Mouse (Mus musculus) heart, embryonic 11.5 days (tissue): ENCODE data around the gene Zfp949. TPM values are rescaled to one million over a fixed set of nuclear protein-coding genes. Genes with fewer than 3 reads are reported as not detected.

Experiments
- ATAC-seq: fragments of 200-750 bp; cut with Nextera tagmentation; replicated peaks from 2 replicates; pipeline ENCODE4 v1.8.0; 2017; ENCODE audit warnings: moderate library complexity; ENCODE audit not compliant: insufficient number of reproducible peaks, low FRiP score, low TSS enrichment
- H3K27ac ChIP-seq: fragments of 300-500 bp; sonication (generic); 2 replicates; pipeline ENCODE4 v1.5.1; 2014; ENCODE audit warnings: mild to moderate bottlenecking, low read depth, low read length
- H3K27me3 ChIP-seq: fragments of 300-500 bp; sonication (generic); 2 replicates; pipeline ENCODE4 v1.6.1; 2014; ENCODE audit warnings: mild to moderate bottlenecking, low read length, mixed read lengths; ENCODE audit not compliant: control insufficient read depth, insufficient read depth
- H3K36me3 ChIP-seq: fragments of 300-500 bp; sonication (generic); 2 replicates; pipeline ENCODE4 v1.6.1; 2014; ENCODE audit warnings: mild to moderate bottlenecking, low read length, moderate library complexity, mixed read lengths; ENCODE audit not compliant: control insufficient read depth, insufficient read depth
- H3K4me1 ChIP-seq: fragments of 300-500 bp; sonication (generic); 2 replicates; pipeline ENCODE4 v1.6.1; 2014; ENCODE audit warnings: low read length; ENCODE audit not compliant: control insufficient read depth, insufficient read depth
- H3K4me2 ChIP-seq: fragments of 300-500 bp; sonication (generic); 2 replicates; pipeline ENCODE4 v1.6.1; 2014; ENCODE audit warnings: mild to moderate bottlenecking, moderate library complexity
- H3K4me3 ChIP-seq: fragments of 300-500 bp; sonication (generic); 2 replicates; pipeline ENCODE4 v1.5.1; 2014; ENCODE audit warnings: low read depth, low read length
- H3K9ac ChIP-seq: fragments of 300-500 bp; sonication (generic); 2 replicates; pipeline ENCODE4 v1.6.1; 2014; ENCODE audit warnings: mild to moderate bottlenecking, low read depth, low read length, moderate library complexity
- H3K9me3 ChIP-seq: fragments of 300-500 bp; sonication (generic); replicated peaks from 2 replicates; pipeline ENCODE4 v1.6.1; 2016; ENCODE audit warnings: low read length; ENCODE audit not compliant: control insufficient read depth
- WGBS: fragments of 180-500 bp; shearing (Covaris S2); extraction: QIAGEN DNeasy Blood & Tissue Kit; methylation state at CpG from one replicate; pipeline ENCODE4 v1.1.7; 2014; ENCODE audit not compliant: insufficient replicate concordance; 5-methylcytosine and 5-hydroxymethylcytosine counted together
- polyA plus RNA-seq: library from polyadenylated mRNA; unstranded; fragments of >200 nt; fragmentation: Nextera tagmentation; extraction: Ambion mirVana; gene quantifications from 2 replicates; pipeline ENCODE4 v1.2.1, GENCODE M21; 2014

The Zfp949 gene
- polyA plus RNA-seq, 1 experiment from 2014 or later = 5.9 TPM

DNA sequence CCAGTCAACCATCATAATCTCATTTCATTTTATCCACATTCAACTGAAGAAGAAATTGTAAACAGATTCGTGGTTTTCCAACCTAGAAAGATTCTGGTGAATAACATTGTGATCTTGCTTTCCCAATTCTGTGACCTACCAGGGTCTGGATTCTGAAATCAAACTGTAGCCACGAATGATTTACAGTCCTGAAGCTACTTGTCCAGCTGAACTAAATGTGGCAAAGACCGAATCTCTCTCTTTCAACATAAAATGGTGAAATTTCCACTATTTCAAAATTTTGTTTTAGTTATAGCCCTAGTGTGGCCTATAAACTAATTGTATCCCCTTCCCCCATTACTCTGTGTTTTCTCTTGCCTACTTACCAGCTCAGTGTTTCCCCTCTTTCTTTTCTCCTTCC lies 18.2 kb upstream of the Zfp949 start:
- H3K4me3 ChIP-seq = no peak overlapping the region
- H3K36me3 ChIP-seq = no peaks in the 10 kb centered on the region
- ATAC-seq = no peak
- no peak overlapping the region for H3K27ac ChIP-seq
- H3K4me2 ChIP-seq = no peak overlapping the region
- no peaks in the 10 kb centered on the region for H3K4me1 ChIP-seq
- no peaks in the 10 kb centered on the region for H3K27me3 ChIP-seq
- no peaks in the 10 kb centered on the region for H3K9me3 ChIP-seq
- WGBS = 82% methylated on average over 3 of the region's 3 CpGs
- H3K9ac ChIP-seq = no peak overlapping the region

- no peak overlapping the region for H3K27ac ChIP-seq
- no peaks in the 10 kb centered on the region for H3K4me1 ChIP-seq
- 76% methylated on average over 5 of the region's 5 CpGs for WGBS
- no peak overlapping the region for H3K4me3 ChIP-seq
- H3K27me3 ChIP-seq = no peaks in the 10 kb centered on the region
- H3K9ac ChIP-seq = no peak overlapping the region
- H3K4me2 ChIP-seq = no peak overlapping the region
- no peaks in the 10 kb centered on the region for H3K9me3 ChIP-seq
- H3K36me3 ChIP-seq = no peaks in the 10 kb centered on the region
- no peak for ATAC-seq
Measured at GRCm38 (mm10) chr9:88529979-88530580, 17.7 kb upstream of the Zfp949 start.

DNA sequence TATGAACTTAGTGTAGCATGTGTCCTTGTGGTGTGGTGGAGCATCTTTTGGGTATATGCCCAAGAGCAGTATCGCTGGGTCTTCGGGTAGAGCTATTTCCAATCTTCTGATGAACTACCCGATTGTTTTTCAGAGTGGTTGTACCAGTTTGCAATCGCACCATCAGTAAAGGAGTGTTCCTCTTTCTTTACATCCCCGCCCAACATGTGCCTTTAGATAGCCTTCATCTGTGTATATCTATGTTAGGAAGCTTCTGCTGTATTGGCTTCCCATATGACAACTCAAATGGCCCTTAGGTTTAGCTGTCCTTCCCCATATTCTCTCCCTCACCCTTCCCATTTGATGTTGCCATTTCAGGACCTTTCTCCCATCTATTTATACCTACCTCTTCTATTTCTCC lies 13.7 kb upstream of the Zfp949 start:
- Histone ChIP-seq H3K27me3 (no peaks in the 10 kb centered on the region), H3K27ac (no peak overlapping the region), H3K4me1 (no peaks in the 10 kb centered on the region), H3K4me3 (no peak overlapping the region), H3K9me3 (no peaks in the 10 kb centered on the region), H3K9ac (no peak overlapping the region), H3K36me3 (no peaks in the 10 kb centered on the region), H3K4me2 (no peak overlapping the region)
- WGBS = 82% methylated on average over 5 of the region's 5 CpGs
- no peak for ATAC-seq

- WGBS = 54% methylated on average over 5 of the region's 5 CpGs
- H3K4me3 ChIP-seq = no peak overlapping the region
- no peak overlapping the region for H3K4me2 ChIP-seq
- ATAC-seq = no peak
- no peaks in the 10 kb centered on the region for H3K4me1 ChIP-seq
- no peaks in the 10 kb centered on the region for H3K36me3 ChIP-seq
- no peak overlapping the region for H3K9ac ChIP-seq
- no peaks in the 10 kb centered on the region for H3K9me3 ChIP-seq
- no peaks in the 10 kb centered on the region for H3K27me3 ChIP-seq
- no peak overlapping the region for H3K27ac ChIP-seq
Measured at GRCm38 (mm10) chr9:88539546-88540224, 8.1 kb upstream of the Zfp949 start.

DNA sequence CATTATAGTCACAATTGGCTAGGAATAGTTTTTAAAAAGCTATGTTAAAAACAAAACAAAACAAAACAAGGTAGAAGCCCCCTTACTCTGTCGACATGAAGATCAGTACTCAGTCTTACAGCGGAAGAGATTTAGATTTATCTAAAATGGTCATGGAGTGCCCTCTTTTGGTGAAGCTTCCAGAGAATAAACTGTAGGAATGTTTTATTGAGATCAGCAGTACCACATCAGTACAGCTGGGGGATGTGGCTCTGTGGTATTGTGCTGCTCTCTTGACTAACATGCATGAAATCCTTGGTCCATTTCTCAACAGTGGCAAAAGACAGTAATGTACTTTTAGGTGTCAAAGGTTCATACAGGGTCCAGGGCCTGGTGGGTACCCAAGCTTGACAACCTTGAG lies 5.0 kb upstream of the Zfp949 start:
- 0 out of 2 replicates have a peak, but pooled peaks have one; percentile 15 for ATAC-seq
- no peak overlapping the region for H3K4me2 ChIP-seq
- no peaks in the 10 kb centered on the region for H3K27me3 ChIP-seq
- no peak overlapping the region for H3K27ac ChIP-seq
- no peaks in the 10 kb centered on the region for H3K9me3 ChIP-seq
- H3K4me3 ChIP-seq = no peak overlapping the region
- WGBS = 26% methylated on average over 2 of the region's 2 CpGs
- no peaks in the 10 kb centered on the region for H3K36me3 ChIP-seq
- no peak overlapping the region for H3K9ac ChIP-seq
- no peaks in the 10 kb centered on the region for H3K4me1 ChIP-seq

DNA sequence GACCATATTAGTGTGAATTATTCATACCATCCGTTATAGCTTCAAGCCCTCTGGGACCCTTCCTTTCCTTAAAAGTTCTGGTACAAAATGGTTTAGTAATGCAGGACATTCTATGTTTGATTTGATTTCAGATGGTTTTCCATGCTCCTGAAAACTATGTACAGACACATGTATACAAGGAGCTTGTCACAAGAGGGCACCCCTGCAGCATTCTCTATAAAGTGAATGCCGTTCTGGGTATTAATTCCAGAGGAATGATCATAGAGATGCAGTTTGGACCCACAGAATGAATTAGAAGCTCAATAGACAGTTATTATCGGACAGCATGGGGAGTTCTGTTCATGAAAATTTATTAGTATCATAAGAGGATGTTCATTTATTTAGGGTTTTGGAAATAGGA lies 2.3 kb upstream of the Zfp949 start:
- H3K4me3 ChIP-seq = no peak overlapping the region
- no peaks in the 10 kb centered on the region for H3K27me3 ChIP-seq
- ATAC-seq = no peak
- H3K9ac ChIP-seq = no peak overlapping the region
- no peak overlapping the region for H3K27ac ChIP-seq
- no peaks in the 10 kb centered on the region for H3K4me1 ChIP-seq
- H3K36me3 ChIP-seq = no peaks in the 10 kb centered on the region
- H3K4me2 ChIP-seq = no peak overlapping the region
- H3K9me3 ChIP-seq = no peaks in the 10 kb centered on the region
- WGBS = 37% methylated on average over 3 of the region's 3 CpGs

- WGBS = 7% methylated on average over 2 of the region's 2 CpGs
- no peaks in the 10 kb centered on the region for H3K4me1 ChIP-seq
- ATAC-seq = no peak
Measured at GRCm38 (mm10) chr9:88546166-88546565, 1.7 kb upstream of the Zfp949 start.

DNA sequence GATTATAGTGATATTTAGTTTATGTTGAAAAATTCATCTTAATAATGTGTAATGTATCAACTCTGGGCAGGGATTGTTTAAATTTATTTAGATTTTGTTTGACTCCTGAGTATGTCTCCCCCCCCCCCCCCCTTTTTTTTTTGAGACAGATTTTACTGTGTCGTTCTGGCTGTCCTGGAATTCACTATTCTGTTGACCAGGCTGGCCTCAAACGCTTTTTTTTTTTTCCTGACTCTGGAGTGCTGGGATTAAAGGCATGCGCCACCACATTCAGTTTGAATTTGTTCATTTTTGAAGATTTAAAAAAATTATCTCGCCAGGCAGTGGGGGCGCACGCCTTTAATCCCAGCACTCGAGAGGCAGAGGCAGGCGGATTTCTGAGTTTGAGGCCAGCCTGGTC lies 1.2 kb upstream of the Zfp949 start:
- Histone ChIP-seq H3K27ac (no peak overlapping the region), H3K4me2 (no peak overlapping the region), H3K9me3 (no peaks in the 10 kb centered on the region), H3K27me3 (no peaks in the 10 kb centered on the region), H3K36me3 (no peaks in the 10 kb centered on the region), H3K4me3 (no peak overlapping the region), H3K4me1 (no peaks in the 10 kb centered on the region), H3K9ac (no peak overlapping the region)
- ATAC-seq = no peak
- WGBS = 56% methylated on average over 8 of the region's 8 CpGs

More at GRCm38 (mm10) chr9:88546166-88546565, 1.7 kb upstream of the Zfp949 start:
- Histone ChIP-seq H3K4me2 (no peak overlapping the region), H3K27ac (no peak overlapping the region), H3K36me3 (no peaks in the 10 kb centered on the region), H3K4me3 (no peak overlapping the region), H3K27me3 (no peaks in the 10 kb centered on the region), H3K9ac (no peak overlapping the region), H3K9me3 (no peaks in the 10 kb centered on the region)

DNA sequence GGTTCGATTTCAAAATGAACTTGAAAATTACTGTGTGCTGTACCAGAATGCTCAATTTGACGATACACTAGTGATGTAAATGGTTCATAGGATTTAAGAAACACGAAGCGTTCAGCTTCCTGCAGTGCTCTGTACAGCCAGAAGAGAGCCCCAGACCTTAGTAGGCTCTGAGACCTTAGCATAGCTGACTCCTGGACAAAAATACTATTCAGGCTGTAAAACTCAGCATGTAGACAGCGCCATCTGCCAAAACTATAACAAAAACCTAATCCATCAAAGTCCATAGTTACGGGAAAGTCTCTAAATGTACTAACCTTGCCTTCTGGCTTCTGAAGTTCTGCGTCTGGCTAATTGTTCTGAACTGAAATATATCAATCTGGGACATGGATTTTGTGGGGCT lies 550 bp upstream of the Zfp949 start:
- H3K27me3 ChIP-seq = no peaks in the 10 kb centered on the region
- no peaks in the 10 kb centered on the region for H3K9me3 ChIP-seq
- no peak overlapping the region for H3K27ac ChIP-seq
- peak overlapping the region; percentile 61 for H3K4me2 ChIP-seq
- no peak for ATAC-seq
- H3K9ac ChIP-seq = no peak overlapping the region
- no peaks in the 10 kb centered on the region for H3K4me1 ChIP-seq
- no peaks in the 10 kb centered on the region for H3K36me3 ChIP-seq
- WGBS = 25% methylated on average over 7 of the region's 7 CpGs
- H3K4me3 ChIP-seq = peak overlapping the region; percentile 64
